Mouse (Mus musculus): ENCODE measurements at regions not wholly inside any gene's neighbourhood (a gene's known extent, or its start where the extent isn't known, plus 50 kb on each side); places are given as distances from the start of the nearest gene placed in this dataset.

DNA sequence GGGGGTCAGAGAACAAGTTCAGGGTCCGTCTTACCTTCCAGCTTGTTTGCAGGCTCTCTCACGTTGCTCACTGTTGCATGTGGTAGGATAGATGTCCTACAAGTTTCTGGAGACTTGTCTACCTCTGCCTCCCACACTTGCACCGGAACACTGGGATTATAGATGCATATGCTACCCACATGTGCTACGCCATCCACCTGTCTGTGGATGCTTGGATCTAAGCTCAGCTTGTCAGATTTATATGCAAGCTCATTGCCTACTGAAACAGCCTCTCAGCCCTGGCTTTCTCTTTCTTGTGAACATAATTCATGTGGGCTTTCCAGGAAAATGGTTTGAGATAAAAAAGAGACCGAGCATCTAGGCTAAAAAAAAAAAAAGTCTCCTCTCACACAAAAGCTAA is 353.0 kb downstream of the Nucb2 start:
- DNase-seq (ENCODE audit: inconsistent ontology term): no peak

DNA sequence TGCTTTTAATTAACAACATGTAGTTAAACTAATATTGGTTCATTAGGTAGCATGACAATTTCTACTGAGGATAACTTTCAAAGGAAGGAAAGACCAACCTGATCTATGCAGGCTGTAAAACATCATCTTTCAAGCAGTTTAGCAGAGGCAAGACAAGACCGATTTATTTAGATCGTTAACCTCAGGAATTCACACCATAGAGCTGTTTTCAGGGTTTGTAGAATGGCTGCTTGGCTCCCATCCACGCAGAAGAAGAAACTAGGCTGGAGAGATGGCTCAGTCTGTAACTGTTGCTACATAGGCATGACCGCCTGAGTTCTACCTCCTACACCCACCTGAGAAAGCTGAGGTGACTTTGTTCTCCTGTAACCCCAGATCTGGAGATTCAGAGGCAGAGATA is 353.6 kb downstream of the Nucb2 start:
- DNase-seq (ENCODE audit: inconsistent ontology term): no peak

DNA sequence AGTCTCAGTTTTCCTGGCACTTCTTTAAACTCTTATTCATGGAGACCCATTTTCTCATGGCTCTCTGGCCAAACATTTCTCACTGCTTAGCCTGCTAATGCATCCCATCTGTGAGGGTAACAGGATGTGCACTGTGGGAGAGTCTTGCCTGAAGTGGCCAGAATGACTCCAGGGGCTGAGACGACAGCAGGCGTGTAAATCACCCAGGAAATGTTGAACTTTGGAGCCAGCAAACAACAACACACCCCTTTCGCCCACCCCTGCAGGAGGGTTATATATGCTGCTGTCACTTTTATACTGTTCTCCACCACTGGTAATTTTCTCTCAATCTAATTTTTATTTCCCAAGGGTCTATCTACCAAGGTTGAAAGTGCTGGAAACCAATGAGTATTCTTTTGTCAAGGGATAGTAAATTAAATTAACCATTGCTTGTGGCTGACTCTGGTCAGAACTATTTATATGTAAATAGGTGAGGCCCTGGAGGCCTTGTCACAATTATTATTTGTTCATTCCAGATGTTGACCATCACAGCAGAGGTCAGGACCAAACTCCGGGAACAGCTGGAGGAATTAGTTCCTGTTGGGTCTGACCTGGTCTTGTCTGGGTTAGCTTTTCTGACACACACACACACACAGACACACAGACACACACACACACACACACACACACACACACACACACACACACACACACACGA is 378.2 kb downstream of the Nucb2 start:
- no peak for DNase-seq (ENCODE audit: inconsistent ontology term)

DNA sequence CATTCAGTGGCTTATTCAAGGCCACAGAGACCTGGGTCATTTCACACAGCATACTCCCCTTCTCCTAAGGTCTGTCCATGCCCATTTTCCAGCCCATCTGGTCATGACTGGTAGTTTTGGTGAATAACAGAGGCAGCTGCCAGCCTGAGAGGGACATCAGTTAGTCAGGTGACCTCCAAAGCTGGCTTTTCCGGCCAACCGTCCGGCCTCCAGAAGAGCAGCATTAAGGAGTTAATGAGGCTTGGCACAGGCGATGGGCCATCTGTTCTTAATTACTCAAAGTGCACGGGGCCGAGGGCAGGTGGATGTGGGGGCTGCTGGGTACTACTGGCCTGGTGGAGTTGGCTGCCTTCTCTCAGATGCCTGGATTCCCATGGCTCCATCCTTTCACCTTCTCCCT is 389.7 kb downstream of the Nucb2 start:
- peak; percentile 51 for DNase-seq (ENCODE audit: inconsistent ontology term)

DNA sequence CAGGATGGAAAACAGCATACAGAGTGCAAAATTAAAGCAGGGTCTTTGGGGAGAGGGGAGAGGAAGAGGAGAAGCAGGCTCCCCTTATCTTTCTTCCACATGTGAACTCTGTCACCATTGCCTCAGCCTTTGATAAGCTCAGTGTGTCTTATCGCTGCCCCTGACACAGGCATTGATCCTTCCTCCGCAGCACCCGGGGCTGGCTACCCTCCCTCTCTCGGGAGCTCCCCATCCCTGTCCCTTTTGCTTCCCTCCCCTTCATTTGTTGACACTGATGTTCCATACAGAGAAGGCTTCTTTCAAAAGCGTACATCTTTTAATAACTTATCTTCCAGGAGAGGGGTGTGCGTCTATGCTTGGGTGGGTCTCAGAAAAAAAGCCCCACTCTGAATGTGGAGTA is 411.6 kb downstream of the Nucb2 start:
- no peak for DNase-seq (ENCODE audit: inconsistent ontology term)

DNA sequence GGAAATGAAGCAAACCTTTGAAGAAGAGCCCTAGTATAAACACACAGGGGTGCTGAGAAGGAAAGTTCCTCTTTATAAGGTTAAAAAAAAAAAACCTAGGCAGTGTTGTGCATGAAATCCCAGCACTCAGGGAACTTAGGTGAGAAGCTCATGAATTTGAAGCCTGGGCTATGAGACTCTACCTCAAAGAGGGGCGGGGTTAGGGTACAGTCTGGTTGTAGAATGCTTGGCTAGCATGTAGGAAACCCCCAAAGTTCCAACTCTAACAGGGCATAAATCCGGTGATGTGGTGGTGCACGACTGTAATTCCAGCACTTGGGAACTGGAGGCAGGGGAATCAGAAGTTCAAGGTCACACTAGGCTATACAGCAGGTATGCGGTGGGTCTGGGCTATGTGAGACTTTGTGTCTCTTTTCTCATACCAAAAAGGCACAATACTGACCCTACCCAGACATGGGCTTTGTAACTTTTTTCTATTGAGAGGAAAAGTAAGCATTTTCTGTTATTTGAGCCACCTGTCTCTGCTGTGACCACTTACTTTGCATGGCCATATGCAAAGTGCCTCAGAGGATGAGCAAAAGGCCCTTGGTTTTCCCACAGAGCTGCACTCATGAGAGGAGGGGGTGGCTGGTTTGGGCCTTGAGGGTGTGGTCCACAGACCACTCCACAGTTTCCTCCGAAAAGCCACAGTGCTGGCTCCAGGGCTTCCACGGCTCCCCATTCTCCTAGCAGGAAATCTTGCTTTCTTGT is 413.9 kb downstream of the Nucb2 start:
- no peak for DNase-seq (ENCODE audit: inconsistent ontology term)

DNA sequence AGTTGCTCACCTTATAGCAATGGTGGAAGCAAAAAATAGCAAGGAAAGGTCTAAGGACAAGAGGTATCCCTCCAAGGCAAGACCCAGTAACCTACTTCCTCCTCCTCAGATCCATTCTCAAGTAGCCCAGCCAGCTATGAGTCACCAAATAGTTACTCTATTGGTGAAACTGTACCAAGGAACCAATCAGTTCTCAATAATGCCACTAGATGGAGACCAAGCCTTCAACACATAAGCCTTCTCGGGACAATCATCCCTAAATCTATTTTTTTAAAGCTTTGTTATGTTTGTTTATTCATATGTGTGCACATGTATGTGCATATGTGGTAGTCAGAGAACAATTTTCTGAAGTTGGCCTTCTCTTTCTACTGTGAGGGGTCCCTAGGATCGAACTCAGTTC is 434.3 kb upstream of the Xylt1 start:
- DNase-seq (ENCODE audit: inconsistent ontology term): no peak

DNA sequence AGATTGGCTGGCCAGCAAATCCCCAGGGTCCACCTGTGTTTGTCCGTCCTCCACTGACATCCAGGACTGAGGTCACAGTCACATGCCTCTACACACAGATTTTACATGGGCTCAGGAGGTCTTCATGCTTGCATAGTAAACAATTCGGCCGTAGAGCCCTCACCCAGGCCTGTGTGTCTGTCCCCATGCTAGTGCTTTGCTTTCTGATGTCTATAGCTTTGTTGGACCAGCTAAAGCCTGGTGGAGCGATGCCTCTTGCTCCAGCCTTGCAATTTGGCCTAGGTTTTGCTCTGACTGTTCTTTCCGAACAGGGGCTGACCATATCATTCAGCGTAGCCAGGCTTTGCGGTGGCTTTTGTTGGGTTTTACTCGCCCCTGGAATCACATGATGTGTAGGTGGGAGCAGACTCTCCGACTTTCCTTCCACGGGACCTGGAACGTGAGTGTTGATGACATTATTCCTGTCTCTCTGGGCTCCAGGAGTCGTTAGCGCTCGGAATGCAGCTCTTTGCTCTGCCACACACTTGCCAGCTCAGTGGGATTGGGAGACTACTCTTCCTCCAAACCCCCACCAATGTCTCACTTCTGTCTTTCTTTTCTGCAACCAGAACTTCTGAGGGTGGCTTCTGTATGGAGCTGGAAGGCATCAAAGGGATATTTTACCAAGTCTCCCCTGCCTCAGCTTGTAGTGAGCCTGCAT is 421.4 kb upstream of the Xylt1 start:
- DNase-seq (ENCODE audit: inconsistent ontology term): no peak

DNA sequence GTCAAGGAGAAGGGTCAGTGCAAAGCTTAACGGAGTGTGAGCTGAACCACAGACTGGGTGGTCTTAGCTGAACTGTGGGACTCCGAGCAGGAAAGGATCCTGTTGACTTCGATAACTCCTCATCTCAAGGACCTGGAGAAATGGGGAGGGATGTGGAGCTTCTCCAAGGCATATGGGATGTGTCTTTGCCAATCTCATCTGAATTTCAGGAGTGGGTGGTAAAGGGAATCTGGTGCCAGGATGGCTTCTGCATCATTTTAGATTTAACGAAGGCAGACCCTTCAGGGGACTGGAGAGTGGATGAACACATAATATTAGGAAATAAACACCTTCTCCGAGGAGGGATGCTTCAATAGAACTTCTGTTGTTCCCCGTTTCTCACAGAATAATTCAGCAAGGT is 416.9 kb upstream of the Xylt1 start:
- DNase-seq (ENCODE audit: inconsistent ontology term): no peak

DNA sequence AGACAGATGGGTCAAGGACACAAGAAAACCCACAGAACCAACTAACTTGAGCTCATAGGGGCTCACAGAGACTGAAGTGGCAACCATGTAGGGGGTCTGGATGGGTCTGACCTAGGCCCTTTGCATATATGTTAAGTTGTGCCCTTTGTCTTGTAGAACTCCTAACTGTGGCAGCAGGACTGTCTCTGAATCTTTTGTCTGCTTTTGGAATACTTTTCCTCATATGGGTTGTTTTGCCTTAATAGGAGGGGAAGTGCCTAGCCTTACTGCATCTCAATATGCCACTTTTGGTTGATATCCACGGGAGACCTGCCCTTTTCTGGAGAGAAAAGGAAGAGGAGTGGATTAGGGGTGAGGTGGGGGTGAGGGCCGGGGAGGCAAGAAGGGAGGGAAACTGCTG is 389.4 kb upstream of the Xylt1 start:
- DNase-seq (ENCODE audit: inconsistent ontology term): no peak

DNA sequence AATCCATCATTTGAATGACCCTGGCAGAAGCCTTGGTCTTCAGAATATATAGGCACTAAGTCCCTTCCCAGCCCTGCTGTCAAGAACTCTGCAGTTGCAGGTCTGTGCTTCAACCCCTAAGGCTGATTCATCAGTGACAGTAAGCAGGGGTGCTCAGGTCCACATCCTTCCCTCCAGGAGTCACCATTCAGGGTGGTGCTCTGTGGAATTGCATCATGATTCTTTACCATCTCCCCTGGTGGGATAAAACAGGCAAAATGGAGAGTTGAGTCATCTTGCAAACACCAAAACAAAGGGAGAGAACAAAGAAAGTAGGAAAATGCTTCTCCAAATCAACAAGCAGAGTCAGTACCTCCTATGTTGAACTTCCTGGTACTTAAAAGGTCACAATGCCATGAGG is 388.6 kb upstream of the Xylt1 start:
- DNase-seq (ENCODE audit: inconsistent ontology term): peak; percentile 22

DNA sequence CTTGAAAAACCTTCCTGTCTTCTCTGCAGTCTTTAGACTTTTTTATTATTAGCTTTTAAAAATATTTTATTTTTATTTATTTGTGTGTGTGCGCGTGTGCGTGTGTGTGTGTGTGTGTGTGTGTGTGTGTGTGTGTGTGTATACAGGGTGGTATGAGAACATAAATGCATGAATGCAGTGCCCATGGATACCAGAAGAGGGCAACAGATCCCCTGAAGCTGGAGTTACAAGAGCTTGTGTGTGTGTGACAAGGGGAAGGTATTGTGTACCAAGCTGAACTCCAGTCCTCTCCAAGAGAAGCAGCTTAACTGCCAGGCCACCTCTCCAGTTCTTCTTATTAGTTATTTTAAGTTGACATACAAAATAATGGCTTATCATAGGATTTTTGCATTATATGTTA is 385.0 kb upstream of the Xylt1 start:
- no peak for DNase-seq (ENCODE audit: inconsistent ontology term)

DNA sequence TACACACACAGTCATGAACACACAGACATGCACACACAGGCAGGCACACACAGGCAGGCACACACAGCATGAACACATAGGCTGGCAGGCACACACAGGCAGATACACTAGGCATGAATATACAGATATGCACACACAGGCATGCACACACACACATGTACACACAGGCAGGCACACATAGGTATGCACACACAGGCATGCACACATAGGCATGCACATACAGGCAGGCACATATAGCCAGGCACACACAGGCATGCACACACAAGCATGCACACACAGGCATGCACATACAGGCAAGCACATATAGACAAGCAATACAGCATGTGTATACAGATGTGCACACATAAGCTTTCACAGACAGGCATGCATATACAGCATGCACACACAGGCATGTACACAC is 377.6 kb upstream of the Xylt1 start:
- DNase-seq (ENCODE audit: inconsistent ontology term): no peak

DNA sequence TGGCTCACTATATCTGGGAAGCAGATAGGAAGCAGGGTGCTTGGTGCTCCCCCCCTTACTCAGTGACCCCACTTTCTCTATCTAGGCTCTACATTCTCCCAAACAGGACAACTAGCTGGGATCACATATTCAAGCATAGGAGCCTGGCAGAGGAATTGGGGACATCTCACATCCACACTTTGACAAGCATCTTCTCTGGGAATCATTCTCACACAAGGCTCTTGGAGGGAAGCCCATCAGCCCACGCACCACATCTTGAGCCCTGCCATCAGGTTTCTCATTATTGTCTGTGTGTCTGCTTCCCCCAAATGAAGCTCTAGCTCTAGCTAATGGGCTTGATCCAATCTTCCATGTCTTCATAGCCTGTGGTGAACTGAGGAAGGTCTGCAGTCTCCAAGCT is 362.4 kb upstream of the Xylt1 start:
- DNase-seq (ENCODE audit: inconsistent ontology term): no peak

DNA sequence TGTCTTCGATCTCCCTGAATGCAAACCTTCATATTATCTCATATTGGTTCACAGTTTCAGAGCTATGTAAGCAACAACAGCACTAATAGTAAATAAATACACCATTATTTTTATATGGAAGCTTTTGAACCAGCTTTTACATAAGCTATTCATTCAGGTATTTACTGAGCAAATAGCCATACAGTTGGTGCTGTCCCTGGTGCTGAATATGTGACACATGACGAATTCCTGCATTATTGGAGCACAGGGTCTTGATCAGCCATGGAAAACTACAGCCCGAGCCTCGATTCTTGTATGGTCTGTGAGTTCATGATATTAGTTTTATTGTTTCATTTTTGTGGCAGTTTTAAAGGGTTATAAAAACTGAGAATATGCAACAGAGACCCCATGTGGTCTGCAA is 359.1 kb upstream of the Xylt1 start:
- peak; percentile 50 for DNase-seq (ENCODE audit: inconsistent ontology term)

DNA sequence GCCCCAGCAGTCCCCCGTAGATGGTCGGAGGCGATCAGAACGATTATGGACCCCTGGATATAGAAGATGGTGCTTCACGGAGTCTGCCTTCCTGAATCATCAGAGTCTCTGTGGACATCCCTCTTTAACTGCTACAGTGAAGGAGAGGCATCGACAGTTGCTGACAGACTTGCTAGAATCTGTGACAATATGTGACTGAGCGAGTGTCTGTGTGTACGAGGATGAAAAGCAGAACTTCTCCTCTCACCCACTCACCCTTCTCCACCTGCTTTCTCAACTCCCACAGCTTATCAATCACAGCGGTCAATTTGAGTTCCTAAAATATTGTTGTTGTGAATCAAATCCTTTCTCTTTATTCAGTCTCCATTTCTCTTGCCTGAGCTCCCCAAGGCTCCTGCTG is 335.9 kb upstream of the Xylt1 start:
- DNase-seq (ENCODE audit: inconsistent ontology term): no peak

DNA sequence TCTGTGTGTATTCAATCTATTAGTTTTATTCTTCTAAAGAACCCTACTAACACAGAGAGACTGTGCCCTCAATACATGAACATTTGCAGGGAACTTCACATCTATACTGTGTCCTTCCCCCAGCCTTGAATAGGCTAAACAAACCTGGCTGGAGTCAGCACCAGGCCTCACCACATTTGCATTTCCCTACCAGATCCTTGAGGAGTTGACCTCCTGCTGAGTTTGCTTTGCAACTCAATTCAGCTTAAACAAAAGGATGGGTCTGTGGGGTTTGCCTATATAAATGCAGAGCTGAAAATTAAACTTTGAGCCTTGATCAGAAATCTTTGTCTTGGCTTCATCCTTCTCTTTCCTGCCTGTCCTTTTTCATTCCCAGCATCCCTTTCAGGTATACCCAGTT is 331.5 kb upstream of the Xylt1 start:
- DNase-seq (ENCODE audit: inconsistent ontology term): no peak

DNA sequence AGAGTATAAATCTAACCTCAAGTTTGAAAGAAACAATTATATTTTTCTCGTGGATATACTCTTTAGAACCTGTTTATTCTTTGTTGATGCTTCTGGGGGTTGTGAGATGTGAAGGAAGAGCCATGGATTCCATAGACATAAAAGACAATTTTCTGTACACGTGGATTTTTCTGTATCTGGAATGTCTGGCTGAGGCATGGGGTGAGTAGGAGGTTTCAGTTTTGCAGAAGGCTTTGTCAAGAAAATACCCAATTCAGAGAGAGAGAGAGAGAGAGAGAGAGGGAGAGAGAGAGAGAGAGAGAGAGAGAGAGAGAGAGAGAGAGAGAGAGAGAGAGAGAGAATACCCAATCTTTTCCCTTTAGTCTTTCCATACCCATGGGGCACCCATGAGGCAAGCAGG is 315.0 kb upstream of the Xylt1 start:
- DNase-seq (ENCODE audit: inconsistent ontology term): no peak

DNA sequence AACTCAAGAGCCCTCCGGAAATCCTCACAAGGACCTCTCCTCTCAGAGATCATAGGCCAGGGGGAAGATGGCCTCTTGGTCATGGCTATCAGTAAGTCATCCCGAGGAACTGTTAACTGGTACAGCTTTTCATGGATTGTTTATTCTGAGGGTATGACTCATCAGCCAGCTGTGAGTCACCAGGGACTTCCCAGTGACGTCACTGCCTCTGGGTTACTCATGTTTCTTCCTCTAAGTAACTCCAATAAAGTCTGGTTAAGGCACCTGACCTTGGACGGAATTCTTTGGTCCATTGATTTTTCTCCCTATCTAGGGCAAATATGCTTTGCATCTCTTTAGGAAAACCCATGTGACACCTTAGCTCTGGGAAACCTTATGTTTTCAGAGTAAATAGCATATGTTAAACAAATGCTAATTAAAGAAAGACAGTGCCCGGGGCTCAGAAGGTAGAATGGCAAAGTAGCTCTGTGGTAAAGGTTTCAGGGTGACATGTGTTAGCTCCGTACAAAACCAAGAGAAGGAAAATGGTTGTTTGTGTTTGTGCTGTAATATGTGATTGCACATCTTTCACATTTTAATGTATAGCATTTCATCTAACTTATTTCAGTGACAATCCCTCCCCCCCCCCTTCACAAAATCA is 289.7 kb upstream of the Xylt1 start:
- DNase-seq (ENCODE audit: inconsistent ontology term): peak; percentile 74

DNA sequence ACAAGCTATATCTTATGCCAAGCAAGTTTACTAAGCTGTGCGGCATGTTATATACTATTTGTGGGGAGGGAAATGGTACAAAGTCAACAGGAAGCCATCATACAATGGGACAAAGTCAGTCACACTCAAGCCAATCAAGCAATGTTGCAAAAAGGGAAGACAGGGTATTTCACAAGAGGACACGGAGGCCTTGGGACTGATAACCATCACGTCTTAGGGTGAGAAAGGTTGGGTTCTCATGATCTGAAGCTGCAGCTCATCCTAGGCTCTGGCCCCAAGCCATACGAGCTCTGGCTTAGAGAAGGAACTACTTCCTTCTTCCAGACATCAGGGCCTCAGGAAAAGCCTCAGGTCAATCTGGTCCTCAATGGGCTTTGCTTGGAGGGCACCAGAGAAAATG is 287.9 kb upstream of the Xylt1 start:
- DNase-seq (ENCODE audit: inconsistent ontology term): no peak

DNA sequence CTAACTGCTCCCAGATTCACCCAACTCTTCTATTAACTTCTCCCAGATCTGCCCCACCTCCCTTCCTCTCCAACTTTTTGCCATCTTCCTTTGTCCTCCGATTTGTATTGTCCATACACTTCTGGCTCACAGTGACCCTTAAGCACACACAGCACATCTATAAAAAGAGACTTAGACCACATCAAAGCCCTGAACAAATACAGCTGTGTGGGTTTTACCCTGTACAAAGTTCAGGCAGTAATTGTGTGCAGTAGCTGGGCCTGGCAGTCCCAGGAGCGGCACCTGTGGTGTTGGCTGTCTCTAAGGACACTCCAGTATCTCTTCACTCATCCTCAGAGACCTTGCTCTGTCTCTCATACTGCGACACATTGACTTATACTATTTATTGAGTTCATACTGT is 283.2 kb upstream of the Xylt1 start:
- DNase-seq (ENCODE audit: inconsistent ontology term): no peak

DNA sequence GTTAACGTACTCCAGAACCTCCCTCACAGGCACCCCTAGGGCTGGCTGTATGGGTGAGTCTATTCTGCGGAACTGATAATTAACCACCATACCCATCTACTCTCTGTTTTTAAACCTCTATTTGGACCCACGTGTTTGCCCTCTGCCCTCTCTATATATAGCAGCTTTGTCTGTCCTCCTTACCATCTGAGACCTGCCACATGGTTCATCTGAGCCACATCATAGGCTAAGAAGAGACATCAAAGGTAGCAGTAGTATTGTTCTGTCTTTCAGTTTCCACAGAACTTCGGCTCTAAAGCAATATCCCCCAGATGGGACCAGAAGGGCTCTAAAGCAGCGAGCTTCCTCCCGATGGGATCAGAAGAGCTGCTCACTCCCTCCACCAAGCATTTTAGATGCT is 281.7 kb upstream of the Xylt1 start:
- DNase-seq (ENCODE audit: inconsistent ontology term): no peak

DNA sequence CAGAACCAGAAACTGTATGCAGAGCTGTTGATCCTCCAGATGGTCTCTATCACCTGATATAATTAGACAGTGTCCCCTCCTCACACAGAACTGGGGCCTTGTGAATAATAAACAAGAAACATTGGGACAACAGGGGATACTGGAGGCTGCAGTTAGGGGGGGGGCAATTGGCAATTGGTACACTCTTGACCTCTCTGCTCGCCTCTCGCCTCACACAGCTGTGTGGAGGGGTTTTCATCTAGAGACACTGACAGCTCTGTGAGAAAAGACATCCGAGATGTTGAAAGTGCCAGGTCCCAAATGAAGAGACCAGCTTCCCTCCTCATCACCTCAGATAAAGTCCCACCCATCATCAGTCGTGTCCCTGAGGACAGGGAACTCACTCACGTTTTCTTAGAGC is 277.7 kb upstream of the Xylt1 start:
- DNase-seq (ENCODE audit: inconsistent ontology term): no peak
